Mouse (Mus musculus): ENCODE data around the gene Kxd1.

- TF ChIP-seq POLR2A (IDR thresholded peaks at IDR 0.05; ENCODE audit: extremely low read depth, insufficient read depth, low read length) (no peak), CTCF (IDR thresholded peaks at IDR 0.05; ENCODE audit: extremely low read depth, insufficient read depth, low read length) (no peak)
These were observed 65.3 kb downstream of the Kxd1 start for GRCm38 (mm10) chr8:70462516-70462813.
